Mouse (Mus musculus): ENCODE data around the gene BC025920.
A peak's percentile ranks its signal among the peaks of the same experiment; 100 is the strongest.

Gene BC025920

DNA sequence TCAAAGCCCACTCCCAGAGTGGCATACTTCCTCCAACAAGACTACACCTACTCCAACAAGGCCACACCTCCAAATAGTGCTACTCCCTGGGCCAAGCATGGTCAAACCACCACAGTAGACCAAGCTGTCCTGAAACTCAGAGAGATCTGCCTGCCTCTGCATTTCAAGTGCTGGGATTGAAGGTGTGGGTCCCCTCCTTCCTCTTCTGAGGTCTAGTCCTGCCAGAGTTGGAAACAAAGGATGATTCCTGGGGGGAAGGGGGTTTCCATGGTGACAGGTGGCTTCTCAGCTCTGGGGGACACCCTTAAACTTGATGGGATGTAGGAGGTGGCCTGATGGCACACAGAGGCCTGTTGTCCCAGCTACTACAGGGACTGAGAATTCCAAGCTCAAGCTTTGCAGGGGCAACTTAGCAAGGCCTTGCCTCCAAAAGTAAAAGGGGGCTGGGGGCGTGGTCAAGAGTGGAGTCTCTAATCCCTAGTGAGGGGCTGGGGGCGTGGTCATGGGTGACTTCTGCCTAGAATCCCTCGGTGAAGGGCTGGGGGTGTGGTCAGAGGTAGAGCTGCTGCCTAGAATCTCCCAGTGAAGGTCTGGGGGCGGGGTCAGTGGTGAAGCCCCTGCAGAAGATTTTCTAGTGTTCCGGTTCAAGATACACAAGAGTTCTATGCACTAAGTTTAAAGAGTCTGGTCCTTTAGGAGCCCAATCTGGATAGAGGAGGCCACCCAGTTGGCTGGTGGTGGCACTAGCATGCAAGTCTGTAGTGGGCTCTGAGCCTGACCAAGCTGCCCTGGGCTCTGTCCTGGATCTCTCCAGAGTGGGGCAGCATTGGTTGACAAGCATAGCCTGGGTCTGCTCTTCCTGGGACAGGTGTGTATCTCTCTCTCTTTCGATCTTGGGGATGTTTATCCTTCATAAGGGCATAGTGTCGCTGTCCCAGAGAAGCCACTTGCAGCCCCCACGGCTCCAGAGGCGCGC is 31.7 kb upstream of the BC025920 start, which contains the start of gene Tle2:
Gene Tle2 (plus strand): TSS at position 481 of the 976 bp plus-strand sequence.
- no peak for DNase-seq (ENCODE audit: low spot score in 2 of 2)

DNA sequence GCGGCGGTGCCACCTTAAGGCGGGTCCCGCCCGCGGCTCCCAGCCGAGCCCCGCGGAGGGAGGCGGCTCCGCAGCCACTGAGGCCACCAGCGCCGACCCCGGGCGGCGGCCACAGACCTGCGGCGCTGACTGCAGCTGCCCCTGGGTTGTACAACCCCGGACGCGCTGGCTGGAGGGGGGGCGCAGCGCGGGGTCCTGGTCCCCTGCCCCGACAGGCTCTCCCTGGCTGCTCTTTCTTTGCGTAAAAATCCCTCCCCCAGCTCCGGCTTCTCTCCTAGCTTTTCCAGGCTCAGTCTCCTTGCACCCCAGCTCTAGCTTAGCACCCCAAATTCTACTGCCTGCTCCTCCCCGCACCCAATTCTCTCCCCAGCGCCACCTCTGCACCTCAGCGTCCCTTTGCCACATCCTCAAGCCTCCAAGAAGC is 30.9 kb upstream of the BC025920 start:
- DNase-seq (ENCODE audit: low spot score in 2 of 2): no peak

DNA sequence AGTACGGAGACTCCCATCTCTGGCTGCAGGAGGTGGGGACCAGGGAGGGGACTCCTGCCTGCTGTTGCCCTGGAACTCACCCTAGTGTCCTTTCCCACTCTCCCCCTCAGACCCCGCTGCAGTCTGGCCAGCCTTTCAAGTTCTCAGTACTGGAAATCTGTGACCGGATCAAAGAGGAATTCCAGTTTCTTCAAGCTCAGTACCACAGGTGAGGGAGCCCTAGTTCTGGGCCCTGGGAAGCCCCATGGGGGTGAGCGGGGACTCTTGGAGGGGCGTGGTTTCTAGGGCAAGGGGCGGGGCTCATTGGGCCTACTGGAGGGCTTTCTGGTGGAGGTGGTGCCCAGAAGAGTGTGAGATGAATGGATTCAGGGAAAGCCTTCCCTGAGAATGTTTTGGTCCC is 30.4 kb upstream of the BC025920 start:
- no peak for DNase-seq (ENCODE audit: low spot score in 2 of 2)

DNA sequence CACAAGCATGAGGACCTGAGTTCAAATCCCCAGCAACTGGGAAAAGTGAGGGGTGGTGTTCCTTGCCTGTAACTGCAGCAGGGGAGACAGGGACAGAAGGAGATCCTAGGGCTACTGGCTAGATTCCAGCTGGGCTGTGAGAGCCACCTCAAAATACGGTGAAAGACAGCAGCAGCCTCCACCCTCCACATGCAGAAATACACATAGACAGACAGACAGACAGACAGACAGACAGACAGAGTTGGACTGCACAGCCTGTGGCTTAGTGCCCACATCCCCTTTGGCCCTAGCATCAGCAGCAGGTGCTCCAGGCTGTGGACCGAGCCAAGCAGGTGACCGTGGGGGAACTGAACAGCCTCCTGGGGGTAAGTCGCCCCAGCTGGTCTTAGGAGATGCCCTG is 26.1 kb upstream of the BC025920 start:
- DNase-seq (ENCODE audit: low spot score in 2 of 2): no peak

DNA sequence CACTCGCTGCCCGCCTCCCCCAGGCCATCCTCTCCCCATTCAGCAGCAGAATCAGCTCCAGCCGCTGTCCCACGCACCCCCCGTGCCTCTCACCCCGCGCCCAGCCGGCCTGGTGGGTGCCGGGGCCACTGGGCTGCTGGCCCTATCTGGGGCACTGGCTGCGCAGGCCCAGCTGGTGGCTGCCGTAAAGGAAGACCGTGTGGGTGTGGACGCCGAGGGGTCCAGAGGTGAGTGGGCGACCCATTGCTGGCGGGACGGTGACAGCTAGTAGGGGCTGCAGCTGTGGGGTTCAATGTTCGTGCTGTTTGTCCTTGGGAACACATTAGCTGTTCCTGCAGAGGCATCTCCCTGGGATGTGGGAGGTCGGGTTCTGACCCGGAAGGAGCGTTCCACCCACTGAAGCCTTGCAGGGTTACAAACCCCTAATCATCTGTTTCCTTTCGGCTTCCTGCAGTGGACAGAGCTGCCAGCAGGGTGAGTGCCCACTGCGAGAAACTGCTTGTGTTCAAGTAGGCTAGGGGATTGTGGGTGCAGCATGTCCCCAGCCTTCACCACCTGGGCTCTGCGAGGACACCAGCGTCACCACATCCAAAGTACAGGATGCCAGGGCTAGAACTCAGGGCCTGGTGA is 25.5 kb upstream of the BC025920 start:
- DNase-seq (ENCODE audit: low spot score in 2 of 2): no peak

DNA sequence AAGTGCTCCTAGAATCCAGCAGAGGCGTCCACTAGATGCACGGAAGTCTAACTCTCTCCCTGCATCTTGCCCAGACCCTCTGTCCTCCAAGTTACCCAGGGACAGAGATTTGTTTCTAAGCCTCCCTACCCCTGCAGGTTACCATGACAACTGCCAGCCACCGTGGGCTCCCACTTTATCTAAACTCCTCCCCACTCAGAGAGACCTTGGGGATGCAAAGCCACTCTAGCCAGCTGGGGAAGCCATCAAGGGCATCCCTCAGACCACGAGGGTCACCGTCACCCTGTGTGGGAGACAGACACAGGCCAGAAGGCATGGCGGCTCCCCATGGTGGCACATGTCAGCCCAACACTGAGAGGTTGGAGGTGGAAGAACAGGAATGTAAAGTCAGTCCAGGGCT is 22.7 kb upstream of the BC025920 start:
- DNase-seq (ENCODE audit: low spot score in 2 of 2): no peak

DNA sequence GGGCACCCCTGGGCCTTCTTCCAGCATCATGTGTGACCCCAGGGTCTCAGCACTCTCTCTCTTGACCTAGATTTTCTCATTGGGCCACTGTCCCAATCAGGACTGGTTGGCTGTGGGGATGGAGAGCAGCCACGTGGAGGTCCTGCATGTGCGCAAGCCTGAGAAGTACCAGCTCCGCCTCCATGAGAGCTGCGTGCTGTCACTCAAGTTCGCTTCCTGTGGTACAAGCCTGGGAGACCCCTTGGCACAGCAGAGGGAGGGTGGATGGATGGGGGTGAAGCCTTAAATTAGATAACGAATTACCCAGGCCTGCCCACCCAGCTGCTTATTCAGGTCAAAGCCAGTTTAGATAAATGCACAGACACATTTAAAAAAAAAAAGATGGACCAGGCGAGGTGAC is 17.3 kb upstream of the BC025920 start:
- no peak for DNase-seq (ENCODE audit: low spot score in 2 of 2)

DNA sequence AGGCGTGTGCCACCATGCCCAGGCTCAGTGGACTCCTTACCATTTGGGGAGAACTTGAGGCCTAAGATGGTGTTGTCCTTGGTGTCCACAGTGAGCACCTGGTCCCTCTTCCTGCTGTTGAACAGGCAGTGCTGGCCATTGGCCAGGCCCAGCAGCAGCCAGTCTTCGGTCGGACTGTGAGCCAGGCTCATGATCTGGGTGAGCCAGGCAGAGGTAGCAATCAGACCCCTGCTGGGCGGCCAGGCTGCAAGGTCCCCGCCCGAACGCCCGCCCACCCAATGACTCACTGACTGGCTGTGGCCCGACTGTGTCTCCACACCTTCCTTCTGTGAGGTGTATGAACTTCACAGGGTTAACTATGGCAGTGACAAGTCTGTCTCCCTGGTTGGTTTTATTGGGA is 14.2 kb upstream of the BC025920 start:
- no peak for DNase-seq (ENCODE audit: low spot score in 2 of 2)

DNA sequence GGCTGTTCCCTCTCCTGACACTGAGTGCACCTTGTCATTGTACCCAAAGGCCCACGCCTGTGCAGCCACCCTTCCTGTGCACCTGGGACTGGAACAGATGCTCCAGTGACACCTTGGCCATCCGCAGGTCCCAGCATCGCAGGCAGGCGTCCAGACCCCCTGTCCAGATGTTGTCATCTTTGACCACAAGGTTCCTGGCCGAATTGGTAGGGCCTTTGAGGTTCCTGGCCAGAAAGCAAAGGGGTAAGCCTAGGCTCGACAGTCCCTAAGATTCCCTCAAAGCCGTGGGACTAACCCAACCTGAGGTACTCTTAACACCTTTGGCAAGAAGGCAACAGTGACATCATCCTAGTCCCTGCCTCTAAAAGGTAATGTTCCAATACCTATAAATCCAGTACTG is 13.4 kb upstream of the BC025920 start:
- DNase-seq (ENCODE audit: low spot score in 2 of 2): no peak

DNA sequence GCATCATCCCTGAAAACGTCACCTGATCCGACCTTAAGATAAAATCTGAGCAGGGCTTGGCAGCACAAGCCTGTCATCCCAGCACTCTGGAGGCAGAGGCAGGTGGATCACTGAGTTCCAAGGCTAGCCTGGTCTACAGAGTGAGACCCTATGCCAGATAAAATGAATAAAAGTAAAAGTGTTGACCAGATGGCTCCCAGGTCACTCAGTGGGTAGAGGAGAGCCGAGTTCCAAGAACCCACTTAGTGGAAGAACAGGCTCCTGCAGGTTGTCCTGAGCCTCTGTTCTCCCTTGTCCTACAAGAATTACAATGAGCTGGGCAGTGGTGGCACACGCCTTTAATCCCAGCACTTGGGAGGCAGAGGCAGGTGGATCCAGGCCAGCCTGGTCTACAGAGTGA is 12.8 kb upstream of the BC025920 start:
- no peak for DNase-seq (ENCODE audit: low spot score in 2 of 2)

DNA sequence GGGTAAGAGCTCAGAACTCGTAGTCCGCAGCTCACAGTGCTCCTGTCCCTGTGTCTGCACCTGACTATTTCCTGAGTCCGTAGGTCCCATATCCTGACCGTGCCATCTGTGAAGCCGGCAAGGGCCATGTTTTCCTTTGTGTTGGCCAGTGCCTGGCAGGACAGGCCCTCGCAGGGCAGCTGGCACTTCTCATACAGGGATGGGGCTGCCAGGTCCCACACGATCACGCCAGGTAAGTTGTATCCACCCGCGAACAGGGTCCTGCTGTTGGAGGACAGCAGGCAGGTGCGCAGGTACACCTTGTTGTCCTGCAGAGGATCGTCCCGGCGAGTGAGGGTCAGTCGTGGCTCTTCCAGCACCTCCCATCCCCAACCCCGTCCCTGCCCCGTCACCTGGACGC is 12.1 kb upstream of the BC025920 start:
- DNase-seq (ENCODE audit: low spot score in 2 of 2): no peak

DNA sequence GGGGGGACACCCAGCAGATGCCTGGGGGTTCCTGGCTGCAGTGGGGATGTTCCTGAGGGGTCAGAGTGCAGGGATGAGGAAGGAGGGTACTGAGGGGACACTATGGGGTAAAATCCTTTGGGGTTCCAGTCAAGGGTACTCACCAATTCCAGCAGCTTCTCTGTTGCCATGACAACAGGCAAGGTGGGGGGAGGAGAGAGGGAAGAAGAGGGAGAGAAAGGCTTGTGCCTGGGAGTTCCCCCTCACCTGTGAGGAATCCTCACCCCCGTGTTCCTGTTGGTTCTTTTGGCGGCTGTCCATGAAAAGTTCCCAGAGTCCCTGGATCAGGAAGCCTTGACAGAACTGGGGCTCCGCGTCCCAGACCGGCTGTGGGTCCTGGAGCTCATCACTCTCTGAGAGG is 10.5 kb upstream of the BC025920 start:
- DNase-seq (ENCODE audit: low spot score in 2 of 2): no peak

DNA sequence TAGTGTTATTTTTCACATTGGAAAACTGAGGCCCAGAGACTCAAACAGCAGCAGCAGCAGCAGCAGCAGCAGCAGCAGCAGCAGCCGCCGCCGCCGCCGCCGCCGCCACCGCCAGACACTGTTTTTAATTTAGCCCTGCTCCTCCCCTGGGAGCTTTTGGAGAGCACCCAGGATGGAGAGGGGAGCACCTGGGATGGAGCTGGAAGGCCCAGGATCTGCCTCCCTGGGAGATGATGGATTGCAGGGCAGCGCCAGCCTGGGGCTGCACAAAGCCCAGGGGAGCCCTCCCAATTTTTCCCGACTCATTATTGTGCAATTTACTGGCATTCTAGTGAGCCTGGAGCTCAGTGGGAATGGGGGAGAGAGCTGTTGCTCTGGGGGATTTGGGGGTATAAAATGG is 9.5 kb upstream of the BC025920 start:
- no peak for DNase-seq (ENCODE audit: low spot score in 2 of 2)

DNA sequence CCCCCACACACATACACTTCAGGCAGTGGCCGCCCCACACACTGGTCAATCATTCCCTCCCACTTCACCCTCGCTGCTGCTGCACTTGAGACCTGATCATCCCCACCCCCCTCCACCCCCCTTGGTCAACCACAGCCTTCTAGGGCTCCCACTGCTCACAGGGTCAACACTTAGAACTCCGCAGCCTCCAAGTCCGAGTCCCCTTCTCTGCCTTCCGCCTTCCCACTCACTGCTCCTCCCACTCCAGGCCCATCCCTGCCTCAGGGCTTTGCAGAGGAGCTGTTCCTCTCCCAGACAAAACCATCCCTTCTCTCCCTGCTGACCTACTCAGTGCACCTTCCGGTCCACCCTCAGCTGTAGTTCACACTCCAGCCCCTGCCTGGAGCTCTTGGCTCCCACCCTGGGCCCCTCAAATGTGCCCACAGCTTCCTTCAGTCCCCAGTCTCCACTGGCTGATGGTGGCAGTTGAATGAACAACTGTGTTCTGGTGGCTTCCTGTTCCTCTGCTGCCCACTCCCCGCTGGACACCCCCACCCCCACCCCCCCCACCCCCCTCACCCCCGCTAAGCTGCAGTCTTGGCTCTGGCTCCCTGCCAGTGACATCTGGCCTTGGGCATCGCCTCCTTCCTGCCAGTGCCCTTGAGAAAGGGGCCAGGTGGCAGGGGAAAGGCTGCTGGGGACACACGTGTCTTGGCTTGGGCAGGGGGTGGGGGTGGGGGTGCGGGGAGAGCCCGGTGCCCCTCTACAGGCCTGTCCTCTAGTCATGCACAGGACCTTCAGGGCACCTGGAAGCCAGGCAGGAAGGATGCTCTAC is 8.7 kb upstream of the BC025920 start:
- DNase-seq (ENCODE audit: low spot score in 2 of 2): no peak

DNA sequence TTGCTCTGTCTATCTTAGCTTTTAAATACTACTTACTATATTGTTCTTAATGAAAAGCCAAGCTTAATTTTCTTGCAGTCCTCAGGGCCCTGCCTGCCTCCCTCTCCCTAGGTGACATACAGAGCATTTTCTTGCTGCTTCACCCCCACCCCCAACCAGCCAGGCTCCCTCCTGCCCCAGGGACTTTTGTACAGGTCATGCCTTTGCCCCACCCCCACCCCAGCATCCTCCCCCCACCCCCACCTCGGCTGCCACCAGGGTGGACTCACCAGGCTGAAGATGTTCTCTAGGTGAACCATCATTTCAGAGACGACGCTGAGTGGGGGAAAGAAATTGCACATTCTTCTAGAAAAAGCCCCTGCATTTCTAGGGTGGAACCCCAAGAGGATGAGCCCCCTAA is 7.7 kb upstream of the BC025920 start:
- no peak for DNase-seq (ENCODE audit: low spot score in 2 of 2)

DNA sequence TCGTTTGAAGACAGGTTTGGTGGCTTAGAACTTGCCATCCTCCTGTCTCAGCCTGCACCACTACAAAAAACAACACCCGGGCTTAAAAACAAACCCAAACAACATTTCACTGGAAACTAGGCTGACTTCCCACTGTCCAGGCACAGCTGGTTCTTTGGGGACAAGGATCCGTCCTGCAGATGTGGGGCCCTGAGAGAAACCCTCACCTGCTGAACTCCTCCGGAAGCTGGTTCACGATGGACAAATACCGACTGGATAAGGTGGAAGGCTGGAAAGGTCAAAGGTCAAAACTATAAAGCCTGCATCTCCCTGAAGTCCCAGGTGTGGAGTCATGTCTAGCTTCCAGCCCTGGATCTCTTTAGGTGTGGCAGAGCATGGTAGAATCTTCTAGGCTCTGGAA is 7.2 kb upstream of the BC025920 start:
- DNase-seq (ENCODE audit: low spot score in 2 of 2): no peak

DNA sequence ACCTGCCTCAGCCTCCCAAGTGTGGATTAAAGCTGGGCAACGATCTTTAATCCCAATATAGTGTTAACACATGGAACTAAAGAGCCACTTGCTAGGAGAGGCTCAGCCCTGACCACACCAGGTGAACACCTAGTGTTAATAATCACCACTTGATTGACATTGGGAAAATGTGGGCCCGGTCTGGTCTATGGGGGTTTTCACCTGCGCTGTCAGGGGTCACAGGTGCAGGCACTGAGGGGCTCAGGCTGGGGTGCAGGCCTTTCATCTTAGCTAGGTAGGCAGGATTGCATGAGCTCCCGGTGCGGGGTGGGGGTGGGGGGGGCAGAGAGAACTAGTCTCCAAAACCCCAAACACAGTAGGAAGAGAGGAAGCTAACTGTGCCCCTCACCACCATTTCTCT is 6.4 kb upstream of the BC025920 start:
- DNase-seq (ENCODE audit: low spot score in 2 of 2): no peak

DNA sequence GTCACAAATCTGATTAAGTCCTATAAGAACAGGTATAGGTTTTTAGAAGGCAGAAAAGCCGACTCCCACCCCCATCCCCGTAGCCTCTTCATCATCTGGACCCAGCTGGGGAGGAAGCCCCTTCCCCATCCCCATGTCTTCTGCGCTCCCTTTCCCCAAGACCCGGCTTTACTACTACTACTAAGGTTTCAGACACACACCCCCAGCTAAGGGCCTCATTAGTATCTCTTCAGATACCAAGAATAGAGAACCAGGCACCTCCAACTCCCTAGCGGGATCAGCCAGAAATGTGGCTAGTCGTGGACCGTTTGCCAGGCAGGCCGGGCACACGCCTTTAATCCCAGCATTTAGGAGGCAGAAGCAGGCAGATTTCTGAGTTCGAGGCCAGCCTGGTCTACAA is 6.0 kb upstream of the BC025920 start:
- no peak for DNase-seq (ENCODE audit: low spot score in 2 of 2)

DNA sequence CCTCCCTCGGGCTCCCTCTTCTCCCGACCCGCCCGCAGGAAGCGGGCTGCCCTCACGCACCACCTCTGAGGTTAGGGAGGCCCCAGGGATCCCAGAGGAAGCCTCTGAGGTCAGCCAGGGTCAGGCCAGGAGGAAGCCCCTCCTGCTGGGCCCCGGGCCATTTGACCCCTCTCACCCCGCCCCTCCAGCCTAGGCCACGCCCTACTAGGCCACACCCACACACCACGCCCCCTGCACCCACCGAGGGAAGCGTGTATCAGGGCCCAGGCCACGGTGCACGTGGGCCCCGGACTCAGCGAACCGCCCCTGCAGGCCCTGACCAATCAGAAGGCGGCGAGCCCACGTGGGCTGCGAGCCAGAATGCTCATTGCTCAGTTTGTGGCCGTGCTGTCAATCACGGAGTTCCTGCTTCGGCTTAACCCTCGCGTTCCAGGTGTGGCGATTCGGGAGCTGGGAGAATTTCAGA is 5.3 kb upstream of the BC025920 start, which contains the start of gene Tle6:
Gene Tle6 (minus strand): TSS at position 336 of the 466 bp plus-strand sequence.
- peak; percentile 94 for DNase-seq (ENCODE audit: low spot score in 2 of 2)

DNA sequence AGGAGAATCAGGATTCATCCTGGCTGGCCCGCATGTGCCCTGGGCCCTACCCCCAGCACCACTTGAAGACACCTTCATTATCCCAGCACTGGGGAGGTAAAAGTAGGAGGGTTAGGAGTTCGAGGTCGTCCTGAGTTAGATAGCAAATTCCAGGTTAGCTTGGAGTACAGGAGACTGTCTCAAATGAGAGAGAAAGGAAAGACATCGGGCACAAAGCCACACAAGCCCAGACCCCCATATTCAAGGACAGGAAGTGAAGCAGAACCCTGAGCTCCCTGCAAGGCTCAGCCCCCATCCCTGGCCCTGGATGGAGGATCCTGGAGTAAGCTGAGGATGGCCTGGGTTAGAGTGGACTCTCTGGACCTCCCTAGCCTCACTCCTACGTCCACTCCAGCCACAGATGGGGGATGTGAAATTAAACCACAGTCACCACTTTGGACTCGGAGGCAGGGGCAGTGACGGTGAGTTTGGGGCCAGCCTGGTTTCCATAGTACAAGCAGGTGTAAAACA is 4.6 kb upstream of the BC025920 start:
- DNase-seq (ENCODE audit: low spot score in 2 of 2): no peak

DNA sequence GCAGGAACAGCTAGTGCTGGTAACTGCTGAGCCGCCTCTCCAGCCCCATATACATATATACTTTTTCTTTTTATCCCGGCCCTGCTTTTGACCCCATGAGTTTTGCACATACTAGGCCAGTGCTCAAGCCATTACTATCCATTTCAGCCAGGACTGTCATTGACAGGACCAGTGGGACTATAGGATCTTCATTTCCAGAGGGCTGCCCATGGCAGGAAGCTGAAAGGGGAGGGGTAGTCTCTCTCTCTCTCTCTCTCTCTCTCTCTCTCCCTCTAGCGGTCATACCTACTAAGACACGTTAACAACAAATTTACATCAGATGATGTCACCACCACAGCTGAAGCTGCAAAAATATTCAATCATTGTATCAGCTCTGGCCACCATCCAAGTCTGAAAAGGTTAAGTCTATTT is 3.3 kb upstream of the BC025920 start:
- DNase-seq (ENCODE audit: low spot score in 2 of 2): no peak
